Mouse (Mus musculus) left cerebral cortex, postnatal 14 days (tissue): ENCODE measurements around the gene Olfr169. TPM values are rescaled to one million over a fixed set of nuclear protein-coding genes. Genes with fewer than 3 reads are reported as not detected.
"Not testable (repeated sequence)": the region's sequence is repeated elsewhere in the genome, so short reads cannot be mapped to it uniquely, and the experiment has no call there.

ENCODE experiments used
- DNase-seq, 2 experiments: peaks; one replicate each; pipeline ENCODE4 v3.0.0; 2021 to 2022; ENCODE audit warnings: low spot score in 2 of 2, mixed read lengths in 1 of 2
- intact Hi-C: fragments of 180-260 bp; cut with DNase I; formaldehyde crosslinking; loops from one replicate; pipeline ENCODE4 v1.15.1; 2025
- long read RNA-seq, 2 experiments: library from polyadenylated mRNA; stranded (forward); transcript quantifications; one replicate each; pipeline ENCODE4 v2.0.0; 2021
- total RNA-seq, 2 experiments: library from RNA; stranded (reverse); gene quantifications; 2 replicates each; pipeline ENCODE4 v1.2.3; 2021

Gene Olfr169
- total RNA-seq: not detected
- long read RNA-seq, experiment 1: 0 reads
- long read RNA-seq, experiment 2: 0 reads

- DNase-seq, intact Hi-C loops: not testable (repeated sequence)
Measured at GRCm38 (mm10) chr16:19571709-19572108, at the start of gene Olfr169. Gene Olfr169, minus strand, starts transcription at chr16:19571809.

- intact Hi-C loops, DNase-seq: not testable (repeated sequence)
Measured at GRCm38 (mm10) chr16:19611782-19612181, 40.2 kb upstream of the Olfr169 start, which contains the start of gene Olfr170. Gene Olfr170, minus strand, starts transcription at chr16:19611882.

- no peak for DNase-seq
- intact Hi-C loops: no loop called here
Measured at GRCm38 (mm10) chr16:19603166-19603565, 31.6 kb upstream of the Olfr169 start.

GRCm38 (mm10) chr16:19553429-19553828 is 18.2 kb downstream of the Olfr169 start:
- intact Hi-C loops, DNase-seq: not testable (repeated sequence)

- intact Hi-C loops: not testable (repeated sequence)
Measured at GRCm38 (mm10) chr16:19552246-19552645, 19.4 kb downstream of the Olfr169 start.

GRCm38 (mm10) chr16:19535455-19535854 is 36.2 kb downstream of the Olfr169 start, which contains the start of gene Olfr168:
Gene Olfr168, minus strand, starts transcription at chr16:19535555.
- no peak for DNase-seq
- intact Hi-C loops: no loop called here

More at GRCm38 (mm10) chr16:19552246-19552645, 19.4 kb downstream of the Olfr169 start:
- DNase-seq: not testable (repeated sequence)

- intact Hi-C loops: no loop called here
Measured at GRCm38 (mm10) chr16:19522166-19522565, 49.4 kb downstream of the Olfr169 start, which contains the start of gene Olfr167. Gene Olfr167, minus strand, starts transcription at chr16:19522266.

More at GRCm38 (mm10) chr16:19522166-19522565, 49.4 kb downstream of the Olfr169 start, which contains the start of gene Olfr167:
- DNase-seq: no peak

Other genes with a start within 250 kb of the Olfr169 start
- not detected for gene Olfr165, start 148.7 kb downstream of the Olfr169 start, total RNA-seq
- gene Olfr166, start 88.1 kb downstream of the Olfr169 start, total RNA-seq: not detected
- not detected for gene Olfr167, start 49.5 kb downstream of the Olfr169 start, total RNA-seq
- not detected for gene Olfr168, start 36.3 kb downstream of the Olfr169 start, total RNA-seq
- gene Olfr170, start 40.1 kb upstream of the Olfr169 start, total RNA-seq: not detected
- gene Olfr171, start 58.1 kb upstream of the Olfr169 start, total RNA-seq: not detected
- gene Lamp3, start 134.6 kb upstream of the Olfr169 start, total RNA-seq: under 1 TPM in 1 of 2 experiments, not detected in 1; 0.11 TPM
- gene B3gnt5, start 188.4 kb upstream of the Olfr169 start, total RNA-seq: 1 to 10 TPM in 1 of 2 experiments, under 1 TPM in 1; 0.99 to 1.5 TPM